Mouse (Mus musculus) kidney, postnatal 25 days (tissue): ENCODE results near the gene Zfp511.
A peak's percentile ranks its signal among the peaks of the same experiment; 100 is the strongest.

ENCODE experiments used
- DNase-seq, 2 experiments: peaks; one replicate each; pipeline ENCODE4 v3.0.0; 2021; ENCODE audit warnings: mixed read lengths in 2 of 2

The Zfp511 gene

GRCm38 (mm10) chr7:140036281-140037170 is at the start of gene Zfp511, which contains the start of gene Tubgcp2:
TSS of gene Zfp511 (plus strand) at chr7:140036391.
TSS of gene Tubgcp2 (minus strand) at chr7:140036669.
- DNase-seq = peak; percentile 99

- no peak for DNase-seq
These were observed 47.9 kb upstream of the Zfp511 start for GRCm38 (mm10) chr7:139988272-139988671.

DNA sequence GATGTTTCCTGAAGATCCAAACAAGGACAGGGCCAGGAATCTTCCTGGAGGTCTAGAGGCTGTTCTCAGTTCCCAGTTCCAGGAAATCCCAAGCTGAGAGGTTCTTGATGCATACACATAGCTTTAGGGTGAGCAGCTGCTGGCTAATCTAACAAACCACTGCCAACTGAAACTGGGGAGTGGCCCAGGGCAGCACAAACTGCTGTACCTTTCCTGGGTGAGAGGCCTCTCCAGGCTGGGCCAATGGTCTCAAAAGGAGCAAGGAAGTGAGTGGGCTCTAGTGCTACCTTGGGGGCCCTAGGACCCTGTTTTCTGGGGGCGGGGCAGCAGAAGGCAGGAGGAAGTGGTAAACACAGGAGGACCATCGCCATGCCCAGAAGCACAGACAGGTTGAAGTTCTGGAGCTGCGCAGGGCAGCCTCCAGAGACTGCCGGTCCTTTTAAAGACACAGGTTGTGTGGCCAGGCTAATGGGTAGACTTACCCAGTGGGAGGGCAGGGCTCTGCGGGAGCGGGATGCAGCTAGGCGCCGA is 45.3 kb upstream of the Zfp511 start:
- peak in 1 of 2 experiments; percentile 23 for DNase-seq

GRCm38 (mm10) chr7:139992406-139992805 is 43.8 kb upstream of the Zfp511 start, which contains the start of gene Adam8:
TSS of gene Adam8 (minus strand) at chr7:139992562.
- DNase-seq = peak; percentile 21 to 63

DNA sequence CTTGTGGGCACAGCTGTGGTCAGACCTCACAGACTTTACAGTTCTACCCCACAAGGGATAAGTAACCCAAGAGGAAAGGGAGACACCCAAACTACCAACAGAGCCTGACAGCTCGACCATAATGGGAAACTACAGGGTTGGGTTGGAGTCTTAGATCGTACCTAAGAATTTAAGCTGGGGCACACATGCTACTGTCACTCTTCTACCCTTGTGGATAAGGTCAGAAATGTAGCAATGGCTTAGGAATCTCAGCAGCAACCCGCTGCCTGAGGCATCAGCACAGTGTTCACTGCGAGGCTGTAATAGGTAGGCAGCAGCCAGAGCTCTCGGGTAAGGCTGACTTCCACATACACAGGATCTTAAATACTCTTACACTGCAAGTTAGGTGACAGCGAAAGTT is 42.7 kb upstream of the Zfp511 start:
- no peak for DNase-seq

DNA sequence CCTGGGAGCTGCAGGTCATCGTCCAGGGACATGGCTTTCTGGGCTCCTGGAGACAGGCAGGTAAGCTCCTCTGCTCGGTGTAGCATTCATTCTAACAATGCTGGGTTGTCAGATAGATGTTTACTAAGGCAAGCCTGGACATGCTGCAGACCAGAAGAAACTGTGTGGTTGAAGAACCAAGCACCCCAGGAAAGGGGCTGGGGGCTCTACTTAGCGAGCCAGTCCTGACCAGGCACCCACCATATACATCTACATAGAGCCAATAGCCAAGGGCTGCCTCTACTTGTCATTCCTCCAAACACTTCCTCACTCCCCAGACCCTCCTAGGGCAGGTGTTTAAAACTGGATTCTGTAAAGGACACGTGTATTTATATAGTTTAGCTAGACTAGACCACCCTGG is 42.0 kb upstream of the Zfp511 start:
- no peak for DNase-seq

DNA sequence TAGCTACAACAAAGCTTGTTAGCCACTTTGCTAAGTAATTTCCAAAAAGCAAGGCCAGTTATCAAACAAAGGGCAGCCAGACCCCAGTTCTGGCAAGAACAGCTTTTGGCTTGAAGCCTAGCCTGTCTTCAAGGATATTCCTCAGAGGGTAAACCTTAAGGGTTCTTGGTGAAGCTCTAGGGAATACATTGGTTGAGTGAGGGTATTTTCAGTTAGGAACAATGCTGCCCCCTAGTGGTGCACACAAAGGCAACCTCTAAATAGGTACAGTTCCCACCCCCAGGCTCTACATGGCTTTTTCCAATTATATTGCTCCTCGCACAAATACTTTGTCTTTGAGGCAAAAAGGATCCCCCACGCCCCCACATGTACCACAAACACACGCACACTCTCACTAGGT is 41.5 kb upstream of the Zfp511 start:
- peak; percentile 54 to 76 for DNase-seq

DNA sequence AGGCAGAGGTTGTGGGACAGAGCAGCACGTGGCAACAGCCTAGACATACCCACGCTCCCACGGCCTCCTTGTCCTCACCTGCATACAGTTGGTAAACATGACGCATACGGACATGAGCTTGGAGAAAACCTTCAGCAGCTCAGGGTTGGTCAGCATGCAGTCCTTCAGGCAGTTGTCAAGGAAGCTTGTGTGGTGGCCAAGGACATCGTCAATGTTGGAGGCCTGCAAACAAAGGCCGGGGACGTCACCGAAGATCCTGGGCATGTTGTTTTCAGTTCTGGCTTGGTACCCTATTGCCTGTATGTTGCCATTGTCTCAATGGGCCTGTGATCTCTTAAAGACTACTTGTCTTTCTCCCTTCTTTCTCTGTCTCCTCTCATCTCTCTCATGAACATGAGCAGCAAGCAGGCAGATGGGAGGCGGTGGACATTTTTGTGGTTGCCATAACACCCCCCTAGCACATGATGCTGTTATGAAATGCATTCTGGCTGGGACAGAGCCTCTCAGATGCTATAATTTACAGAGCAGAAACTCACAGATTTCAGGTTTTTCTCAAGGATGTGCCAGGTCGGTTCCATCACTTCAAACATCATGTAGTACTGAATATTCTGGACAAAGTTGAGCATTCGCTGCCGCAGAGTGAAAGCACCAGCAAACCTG is 37.4 kb upstream of the Zfp511 start:
- no peak for DNase-seq

DNA sequence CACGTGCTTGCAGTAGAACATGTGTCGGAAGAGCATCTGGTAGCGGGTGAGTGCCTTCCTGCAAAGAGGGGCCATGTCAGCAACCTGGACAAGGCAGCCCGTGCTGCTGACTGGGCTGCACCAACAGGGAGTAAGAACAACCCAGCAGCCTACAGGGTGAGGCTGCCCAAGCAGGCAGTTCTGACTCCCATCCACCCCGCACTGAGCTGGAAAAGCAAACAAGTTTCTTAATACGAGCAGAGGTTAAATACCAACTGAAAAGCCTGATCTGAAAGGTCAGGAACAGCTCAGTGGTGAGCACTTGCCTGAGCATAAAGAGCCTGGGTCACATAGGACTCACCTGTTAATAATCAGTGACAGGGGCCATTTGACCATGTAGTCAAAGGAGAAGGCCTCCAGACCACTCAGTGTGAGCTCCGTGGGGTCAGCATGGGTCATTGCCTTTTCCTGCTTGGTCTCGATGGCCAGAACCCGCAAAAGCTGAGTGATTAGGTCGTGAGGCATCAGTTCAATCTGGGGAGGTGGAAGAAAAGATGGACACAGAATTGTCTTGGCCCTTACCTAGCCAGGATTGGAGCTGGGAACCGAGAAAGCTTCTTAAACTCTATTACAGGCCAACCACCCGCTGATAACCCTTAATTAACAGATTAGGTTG is 35.0 kb upstream of the Zfp511 start:
- DNase-seq = no peak

DNA sequence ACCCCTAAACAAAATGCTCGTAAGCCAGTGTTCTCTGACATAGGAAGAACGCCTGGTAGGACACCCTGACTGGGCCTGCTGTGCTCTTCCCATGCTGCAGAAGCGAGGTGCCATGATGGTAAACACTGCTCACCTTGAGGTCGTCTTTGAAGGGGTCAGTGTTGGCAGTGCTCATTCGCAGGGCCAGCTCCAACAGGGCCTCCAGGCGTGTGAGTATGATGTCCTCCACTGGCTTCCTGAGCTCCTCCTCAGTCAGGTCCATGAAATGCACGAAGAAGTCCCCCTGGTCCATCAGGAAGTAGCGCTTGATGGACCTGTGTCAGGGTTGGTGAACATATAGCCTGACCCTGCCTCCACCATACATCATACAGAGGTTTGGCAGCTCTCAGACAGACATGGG is 31.5 kb upstream of the Zfp511 start:
- no peak for DNase-seq

DNA sequence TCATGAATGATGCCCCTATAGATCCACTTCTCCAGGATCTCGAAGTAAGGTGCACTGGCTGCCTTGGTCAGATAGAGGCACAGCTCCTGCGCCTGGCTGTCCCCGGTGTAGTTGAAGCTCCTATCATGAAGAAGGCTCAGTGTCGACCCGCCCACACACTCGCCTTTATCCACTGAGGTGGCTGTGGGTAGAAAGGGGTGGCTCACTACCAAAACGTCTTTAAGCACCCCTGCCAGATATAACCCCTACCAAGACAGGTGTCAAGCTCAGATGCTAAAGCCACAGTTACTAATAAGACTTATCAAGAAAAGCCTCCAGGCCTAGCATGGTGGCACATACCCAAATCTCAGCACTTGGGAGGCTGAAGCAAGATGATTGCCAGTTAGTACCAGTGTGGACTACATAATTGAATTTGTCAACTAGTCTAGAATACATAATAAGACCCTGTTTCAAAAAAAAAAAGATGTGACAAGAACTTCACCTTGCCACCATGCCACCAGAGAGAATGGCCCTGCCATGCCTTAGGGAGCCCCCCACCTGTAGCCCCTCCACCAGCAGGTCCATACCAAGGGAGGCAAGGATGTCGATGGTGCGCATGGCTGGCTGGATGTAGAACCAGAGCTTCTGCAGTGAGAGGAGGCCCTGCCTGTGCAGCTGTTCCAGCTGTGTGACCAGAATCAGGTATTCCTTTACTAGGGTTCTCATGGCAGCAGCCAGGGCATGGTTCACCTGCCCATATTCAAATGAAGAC is 29.2 kb upstream of the Zfp511 start:
- peak in 1 of 2 experiments; percentile 21 for DNase-seq

DNA sequence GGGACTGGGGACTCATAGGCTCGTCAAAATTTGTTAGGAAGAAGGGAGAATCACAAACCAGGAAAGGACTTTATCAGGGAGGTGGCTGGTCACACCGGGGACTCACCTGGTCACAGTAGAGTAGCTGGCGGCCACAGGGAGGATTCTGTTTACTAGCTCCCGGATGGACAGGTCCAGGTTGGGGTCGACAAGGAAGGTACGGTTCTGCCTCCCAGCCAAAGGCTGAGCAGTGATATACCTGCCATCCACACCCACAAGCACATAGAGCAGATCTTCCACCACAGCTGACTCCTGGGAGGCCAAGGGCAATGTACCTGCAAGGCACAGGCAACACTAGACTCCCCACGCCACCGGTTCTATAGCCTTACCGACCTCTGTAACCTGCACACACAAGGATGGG is 28.4 kb upstream of the Zfp511 start:
- no peak for DNase-seq

DNA sequence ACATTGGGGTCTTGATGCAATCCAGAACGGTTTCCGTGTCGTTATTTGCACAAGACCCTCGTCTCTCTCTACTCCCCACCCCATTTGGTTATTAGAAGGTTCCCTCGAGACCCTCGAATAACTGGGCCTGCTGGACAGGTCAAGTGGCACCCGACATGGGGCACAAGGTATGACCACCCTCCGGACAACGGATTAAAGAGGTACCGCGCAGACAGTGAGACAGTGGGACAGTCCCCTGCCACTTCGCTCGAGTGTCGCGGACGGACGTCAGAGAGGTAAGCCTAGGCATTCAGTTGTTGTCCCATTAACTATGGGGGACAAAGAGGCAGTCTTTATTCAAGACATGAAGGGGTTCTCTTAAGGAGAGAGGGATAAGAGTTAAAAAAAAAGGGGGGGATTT is 24.9 kb upstream of the Zfp511 start:
- DNase-seq = no peak

GRCm38 (mm10) chr7:140031771-140032170 is 4.4 kb upstream of the Zfp511 start:
- DNase-seq = peak in 1 of 2 experiments; percentile 13

DNA sequence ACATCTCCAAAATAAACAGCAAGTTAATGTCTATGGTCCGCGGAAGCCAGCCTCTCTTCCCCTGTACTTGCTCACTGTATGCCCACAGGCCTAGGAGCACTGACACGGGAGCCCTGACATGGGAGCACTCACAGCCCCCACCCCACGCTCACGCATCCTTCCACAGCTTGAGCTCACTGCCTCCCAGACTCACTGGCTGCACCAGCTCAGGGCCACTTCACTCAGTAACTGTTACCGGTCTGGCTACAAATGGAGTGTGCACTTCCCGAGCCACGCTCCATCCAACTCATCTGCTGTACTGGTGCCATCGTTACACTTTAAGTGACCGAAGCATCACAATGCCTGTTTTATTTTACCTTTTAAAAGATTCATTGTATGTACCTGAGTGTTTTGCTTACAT is 3.8 kb upstream of the Zfp511 start:
- DNase-seq = peak in 1 of 2 experiments; percentile 29

DNA sequence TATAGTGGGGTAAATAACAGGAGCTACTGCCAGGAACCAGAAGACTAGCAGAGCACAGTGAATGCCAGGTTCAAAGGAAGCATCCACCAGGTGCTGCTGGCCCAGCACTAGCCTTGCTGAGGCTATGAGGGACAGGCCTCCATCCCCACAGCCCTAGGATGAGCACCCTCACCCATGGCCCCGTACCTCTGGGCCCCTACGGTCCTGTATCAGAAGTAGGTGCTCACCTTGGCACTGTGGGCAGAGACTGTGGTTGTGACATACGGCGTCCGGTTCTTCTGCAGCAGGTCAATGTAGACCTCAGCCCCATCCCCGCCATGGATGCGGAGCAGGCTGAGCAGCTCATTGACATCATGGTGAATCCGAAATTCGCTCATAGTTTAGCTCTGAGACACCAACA is 2.8 kb upstream of the Zfp511 start:
- peak in 1 of 2 experiments; percentile 30 for DNase-seq

DNA sequence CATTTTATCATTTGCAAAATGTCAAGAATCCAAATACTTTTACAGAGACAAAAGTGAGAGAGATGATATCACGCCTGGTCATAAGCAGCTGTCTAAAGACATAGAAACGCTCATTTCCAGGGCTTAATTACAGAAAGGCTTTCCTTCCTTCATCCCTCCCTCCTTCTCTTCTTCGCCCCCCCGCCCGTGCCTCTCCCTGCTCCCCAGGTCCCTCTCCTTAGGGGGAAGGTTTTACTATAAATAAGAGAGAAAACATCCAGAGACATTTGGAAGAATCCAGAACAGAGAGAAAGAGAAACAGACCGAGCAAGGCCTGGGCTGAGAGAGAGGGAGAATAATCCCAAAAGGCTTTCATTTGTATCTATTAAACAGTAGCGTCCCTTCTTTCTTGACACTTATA is 735 bp upstream of the Zfp511 start:
- peak in 1 of 2 experiments; percentile 9 for DNase-seq

GRCm38 (mm10) chr7:140037171-140037555 is 972 bp downstream of the Zfp511 start:
- peak in 1 of 2 experiments; percentile 44 for DNase-seq

- DNase-seq = no peak
These were observed 6.5 kb downstream of the Zfp511 start for GRCm38 (mm10) chr7:140042728-140043127.

DNA sequence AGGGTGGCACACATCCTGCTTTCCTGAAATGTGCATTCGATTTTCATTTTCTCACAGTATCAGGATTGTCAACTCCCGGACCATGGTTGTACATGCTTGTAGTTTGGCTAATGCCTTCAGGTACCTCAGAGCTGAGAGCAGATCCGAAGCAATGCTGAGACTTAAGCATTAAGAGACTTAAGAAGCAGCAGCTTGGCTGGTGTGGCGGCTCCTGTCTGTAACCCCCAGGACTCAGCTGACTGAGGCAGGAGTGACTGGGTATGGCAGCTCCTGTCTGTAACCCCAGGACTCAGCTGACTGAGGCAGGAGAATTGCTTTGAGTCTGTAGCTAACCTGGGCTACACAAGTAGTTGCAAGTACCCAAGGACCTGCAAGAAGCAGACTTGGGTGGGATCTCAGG is 9.4 kb downstream of the Zfp511 start:
- no peak for DNase-seq

- peak in 1 of 2 experiments; percentile 16 for DNase-seq
These were observed 11.7 kb downstream of the Zfp511 start for GRCm38 (mm10) chr7:140047811-140048311.
